Mouse (Mus musculus): ENCODE results near the gene Pde7b. TPM values are rescaled to one million over a fixed set of nuclear protein-coding genes. Genes with fewer than 3 reads are reported as not detected.

Pde7b gene
- polyA plus RNA-seq, 2 experiments = 7.0 to 8.8 TPM

GRCm38 (mm10) chr10:20543121-20543520 is 181.8 kb downstream of the Pde7b start:
- no peak for TF ChIP-seq POLR2A (IDR thresholded peaks at IDR 0.05; ENCODE audit: borderline replicate concordance, extremely low read depth, insufficient read depth, insufficient read length)
- no peak for DNase-seq (ENCODE audit: low spot score)
- Histone ChIP-seq H3K27me3 (ENCODE audit: control insufficient read depth, insufficient read depth, low read length) (no peaks in the 10 kb centered on the region), H3K4me1 (ENCODE audit: control insufficient read depth, insufficient read depth, low read length) (0 out of 2 replicates have a peak, but pooled peaks cover 6% of the 10 kb centered on the region), H3K36me3 (ENCODE audit: control insufficient read depth, insufficient read depth, low read length) (no peaks in the 10 kb centered on the region), H3K9ac (ENCODE audit: low read depth, low read length, severe bottlenecking) (no peak overlapping the region), H3K4me2 (replicated peaks; ENCODE audit: low read depth, low read length, severe bottlenecking) (no peak overlapping the region), H3K9me3 (ENCODE audit: control insufficient read depth, low read length) (no peaks in the 10 kb centered on the region), H3K27ac (replicated peaks; ENCODE audit: low read depth, low read length) (no peak overlapping the region), H3K4me3 (replicated peaks; ENCODE audit: low read length) (no peak overlapping the region)
- 52% methylated on average over 3 of the region's 3 CpGs for whole genome bisulfite sequencing
- ATAC-seq (ENCODE audit: low FRiP score, low read depth) = no peak

GRCm38 (mm10) chr10:20533811-20534210 is 191.1 kb downstream of the Pde7b start:
- no peak overlapping the region for H3K9ac ChIP-seq (ENCODE audit: low read depth, low read length, severe bottlenecking)
- no peak overlapping the region for H3K4me2 ChIP-seq (replicated peaks; ENCODE audit: low read depth, low read length, severe bottlenecking)
- no peak for ATAC-seq (ENCODE audit: low FRiP score, low read depth)
- WGBS = 21% methylated on average over 5 of the region's 5 CpGs
- H3K36me3 ChIP-seq (ENCODE audit: control insufficient read depth, insufficient read depth, low read length) = no peaks in the 10 kb centered on the region
- no peak for TF ChIP-seq POLR2A (IDR thresholded peaks at IDR 0.05; ENCODE audit: borderline replicate concordance, extremely low read depth, insufficient read depth, insufficient read length)
- no peak for DNase-seq (ENCODE audit: low spot score)
- H3K9me3 ChIP-seq (ENCODE audit: control insufficient read depth, low read length) = no peaks in the 10 kb centered on the region
- no peaks in the 10 kb centered on the region for H3K27me3 ChIP-seq (ENCODE audit: control insufficient read depth, insufficient read depth, low read length)
- no peak overlapping the region for H3K4me3 ChIP-seq (replicated peaks; ENCODE audit: low read length)
- H3K27ac ChIP-seq (replicated peaks; ENCODE audit: low read depth, low read length) = no peak overlapping the region
- no peaks in the 10 kb centered on the region; the same call in 1 of the 2 replicates for H3K4me1 ChIP-seq (ENCODE audit: control insufficient read depth, insufficient read depth, low read length)

GRCm38 (mm10) chr10:20531921-20532320 is 193.0 kb downstream of the Pde7b start:
- DNase-seq (ENCODE audit: low spot score) (no peak), ATAC-seq (ENCODE audit: low FRiP score, low read depth) (no peak)
- Histone ChIP-seq H3K9me3 (ENCODE audit: control insufficient read depth, low read length) (no peaks in the 10 kb centered on the region), H3K27ac (replicated peaks; ENCODE audit: low read depth, low read length) (no peak overlapping the region), H3K4me1 (ENCODE audit: control insufficient read depth, insufficient read depth, low read length) (no peaks in the 10 kb centered on the region; the same call in 1 of the 2 replicates), H3K4me3 (replicated peaks; ENCODE audit: low read length) (no peak overlapping the region), H3K4me2 (replicated peaks; ENCODE audit: low read depth, low read length, severe bottlenecking) (no peak overlapping the region), H3K27me3 (ENCODE audit: control insufficient read depth, insufficient read depth, low read length) (no peaks in the 10 kb centered on the region), H3K9ac (ENCODE audit: low read depth, low read length, severe bottlenecking) (no peak overlapping the region), H3K36me3 (ENCODE audit: control insufficient read depth, insufficient read depth, low read length) (no peaks in the 10 kb centered on the region)
- no peak for TF ChIP-seq POLR2A (IDR thresholded peaks at IDR 0.05; ENCODE audit: borderline replicate concordance, extremely low read depth, insufficient read depth, insufficient read length)
- 92% methylated on average over 5 of the region's 5 CpGs for WGBS

GRCm38 (mm10) chr10:20528544-20529411 is 196.1 kb downstream of the Pde7b start:
- no peaks in the 10 kb centered on the region for H3K9me3 ChIP-seq (ENCODE audit: control insufficient read depth, low read length)
- H3K36me3 ChIP-seq (ENCODE audit: control insufficient read depth, insufficient read depth, low read length) = no peaks in the 10 kb centered on the region
- H3K4me1 ChIP-seq (ENCODE audit: control insufficient read depth, insufficient read depth, low read length) = no peaks in the 10 kb centered on the region
- no peak for TF ChIP-seq POLR2A (IDR thresholded peaks at IDR 0.05; ENCODE audit: borderline replicate concordance, extremely low read depth, insufficient read depth, insufficient read length)
- DNase-seq (ENCODE audit: low spot score) (no peak), ATAC-seq (ENCODE audit: low FRiP score, low read depth) (no peak)
- no peak overlapping the region for H3K9ac ChIP-seq (ENCODE audit: low read depth, low read length, severe bottlenecking)
- no peak overlapping the region for H3K4me3 ChIP-seq (replicated peaks; ENCODE audit: low read length)
- WGBS = 83% methylated on average over 20 of the region's 20 CpGs
- no peak overlapping the region for H3K4me2 ChIP-seq (replicated peaks; ENCODE audit: low read depth, low read length, severe bottlenecking)
- H3K27me3 ChIP-seq (ENCODE audit: control insufficient read depth, insufficient read depth, low read length) = no peaks in the 10 kb centered on the region
- no peak overlapping the region for H3K27ac ChIP-seq (replicated peaks; ENCODE audit: low read depth, low read length)

- Histone ChIP-seq H3K4me2 (replicated peaks; ENCODE audit: low read depth, low read length, severe bottlenecking) (no peak overlapping the region), H3K9ac (ENCODE audit: low read depth, low read length, severe bottlenecking) (no peak overlapping the region), H3K27me3 (ENCODE audit: control insufficient read depth, insufficient read depth, low read length) (no peaks in the 10 kb centered on the region), H3K4me1 (ENCODE audit: control insufficient read depth, insufficient read depth, low read length) (no peaks in the 10 kb centered on the region), H3K27ac (replicated peaks; ENCODE audit: low read depth, low read length) (no peak overlapping the region), H3K4me3 (replicated peaks; ENCODE audit: low read length) (no peak overlapping the region), H3K36me3 (ENCODE audit: control insufficient read depth, insufficient read depth, low read length) (no peaks in the 10 kb centered on the region), H3K9me3 (ENCODE audit: control insufficient read depth, low read length) (no peaks in the 10 kb centered on the region)
- TF ChIP-seq POLR2A (IDR thresholded peaks at IDR 0.05; ENCODE audit: borderline replicate concordance, extremely low read depth, insufficient read depth, insufficient read length) = no peak
- ATAC-seq (ENCODE audit: low FRiP score, low read depth) (no peak), DNase-seq (ENCODE audit: low spot score) (no peak)
- 70% methylated on average over 4 of the region's 4 CpGs for WGBS
Observed at GRCm38 (mm10) chr10:20527737-20528136, 197.1 kb downstream of the Pde7b start.
